Mouse (Mus musculus): Measurements from ENCODE around the gene Gp1bb. TPM values are rescaled to one million over a fixed set of nuclear protein-coding genes. Genes with fewer than 3 reads are reported as not detected.

Gene Gp1bb
- total RNA-seq, 2 experiments from 2014 or later, result 2.1 to 3.0 TPM

GRCm38 (mm10) chr16:18583169-18583568, 39.0 kb downstream of the Gp1bb start:
- DNase-seq (ENCODE audit: low spot score in 2 of 2), result no peak

DNA sequence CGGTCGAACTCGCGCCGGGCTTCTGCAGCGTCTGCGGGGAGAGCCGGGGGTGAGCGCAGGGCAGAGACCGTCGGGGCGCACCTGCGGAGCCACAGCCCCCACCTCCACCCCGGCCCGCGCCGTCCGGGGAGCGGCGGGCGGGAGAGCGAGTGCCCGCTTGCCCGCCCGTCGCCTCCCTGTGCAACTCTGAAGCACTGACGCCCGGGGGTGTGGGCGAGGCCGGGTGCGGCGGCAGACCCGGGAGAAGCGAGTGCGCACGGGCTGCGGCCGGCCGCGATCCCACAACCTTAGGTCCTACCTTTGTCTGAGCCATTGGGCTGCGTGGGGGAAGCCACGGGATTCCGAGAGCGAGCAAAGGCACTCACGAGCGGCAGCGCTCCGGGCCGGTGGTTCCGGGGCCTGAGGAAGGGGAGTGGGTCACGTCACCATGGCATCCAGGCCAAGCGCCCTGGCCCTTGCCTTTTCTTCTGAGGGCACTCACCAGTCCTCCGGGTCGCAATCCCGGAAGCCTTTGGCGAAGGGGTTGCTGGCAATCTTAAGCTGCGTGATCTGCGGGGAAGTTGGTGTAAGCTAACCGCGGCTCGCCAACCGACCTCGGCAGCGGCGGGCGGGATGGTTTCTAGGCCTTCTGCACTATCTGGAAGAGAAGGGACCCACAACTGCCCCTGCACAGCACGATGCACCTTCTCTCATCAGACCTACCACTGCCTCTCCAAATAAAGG, 39.6 kb downstream of the Gp1bb start:
- no peak for DNase-seq (ENCODE audit: low spot score in 2 of 2)

- no peak for DNase-seq (ENCODE audit: low spot score in 2 of 2)
These were observed 40.5 kb downstream of the Gp1bb start for GRCm38 (mm10) chr16:18581623-18582205.

DNA sequence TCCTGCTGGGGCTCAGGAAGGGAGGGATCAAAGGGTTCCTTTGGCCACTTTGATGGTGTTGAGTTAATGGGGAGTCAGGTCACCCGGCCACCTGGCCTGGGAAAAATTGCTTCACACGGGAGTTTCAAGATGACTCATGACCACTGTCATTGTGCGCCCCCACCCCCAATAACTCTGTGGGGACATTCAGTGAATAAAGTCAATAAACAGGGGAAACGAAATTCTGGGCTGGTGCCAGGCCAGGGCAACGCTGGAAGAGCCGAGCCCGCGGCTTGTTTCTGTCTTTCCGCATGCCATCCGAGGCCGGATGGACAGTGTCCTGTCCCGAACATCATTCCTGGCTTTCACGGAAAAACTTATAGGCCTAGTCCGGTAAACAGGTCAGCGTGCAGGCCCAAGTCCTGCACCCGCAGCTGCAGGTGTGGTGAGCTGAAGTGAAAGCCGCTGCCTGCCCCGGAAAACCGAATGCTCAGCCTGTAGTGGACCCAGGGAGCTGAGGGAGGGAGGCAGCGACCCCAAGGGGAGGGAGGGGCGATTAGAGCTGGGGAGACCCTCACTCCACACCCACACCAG, 41.1 kb downstream of the Gp1bb start:
- DNase-seq (ENCODE audit: low spot score in 2 of 2), result no peak

- DNase-seq (ENCODE audit: low spot score in 2 of 2), result no peak
These were observed 41.8 kb downstream of the Gp1bb start for GRCm38 (mm10) chr16:18580389-18580788.

DNA sequence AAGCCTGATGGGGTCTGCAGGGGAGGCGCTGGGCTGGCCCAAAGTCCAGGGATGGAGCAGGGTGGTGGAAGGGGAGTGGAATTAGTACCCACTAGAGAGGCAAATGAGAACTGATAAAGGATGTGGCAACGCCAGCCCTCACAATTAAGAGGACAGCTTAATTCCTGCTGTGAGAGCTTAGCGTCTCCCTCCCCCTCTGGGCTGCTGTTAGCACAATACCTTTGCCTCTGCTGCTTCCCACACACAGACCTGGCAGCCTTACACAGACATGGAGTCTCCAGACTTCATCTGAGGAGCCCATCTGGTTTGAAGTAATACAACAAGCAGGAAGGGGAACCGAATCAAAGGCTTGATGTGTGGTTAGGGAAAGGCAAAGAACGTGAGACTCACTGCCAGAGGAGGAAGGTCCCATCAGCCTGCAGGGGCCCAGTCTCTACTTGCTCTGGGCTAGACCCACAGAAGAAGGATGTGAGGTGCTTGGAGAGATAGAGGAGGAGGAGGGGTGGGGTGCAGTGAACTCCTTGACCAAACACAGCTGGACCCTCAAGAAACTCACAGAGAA, 44.5 kb downstream of the Gp1bb start:
- DNase-seq (ENCODE audit: low spot score in 2 of 2), result no peak

- DNase-seq (ENCODE audit: low spot score in 2 of 2), result no peak
These were observed 45.1 kb downstream of the Gp1bb start for GRCm38 (mm10) chr16:18577071-18577470.

GRCm38 (mm10) chr16:18574196-18574595, 48.0 kb downstream of the Gp1bb start:
- no peak for DNase-seq (ENCODE audit: low spot score in 2 of 2)

Other genes with a start within 250 kb of the Gp1bb start
- gene Txnrd2, start 196.0 kb downstream of the Gp1bb start, total RNA-seq (2021), result 10 to 100 TPM; 19.5 to 22.1 TPM
- gene Comt, start 195.6 kb downstream of the Gp1bb start, total RNA-seq (2021), result 10 to 100 TPM; 57.1 to 66.8 TPM
- 1 to 10 TPM; 6.1 to 7.5 TPM for gene Gnb1l, start 123.7 kb downstream of the Gp1bb start, total RNA-seq (2021)
- gene Rtl10, start 123.5 kb downstream of the Gp1bb start, total RNA-seq (2021), result 1 to 10 TPM; 8.6 TPM
- gene Tbx1, start 31.7 kb downstream of the Gp1bb start, total RNA-seq (2021), result 1 to 10 TPM; 1.2 to 1.5 TPM
- gene Gm49601, start 4.0 kb upstream of the Gp1bb start, total RNA-seq (2021), result 100 to 1,000 TPM; 138 to 159 TPM
- 100 to 1,000 TPM; 605 to 622 TPM for gene Sept5, start 7.6 kb upstream of the Gp1bb start, total RNA-seq (2021)
- gene Cldn5, start 154.4 kb upstream of the Gp1bb start, total RNA-seq (2021), result 10 to 100 TPM; 68.5 to 73.4 TPM
- 100 to 1,000 TPM; 102 to 103 TPM for gene Ufd1, start 189.4 kb upstream of the Gp1bb start, total RNA-seq (2021)
- gene Cdc45, start 189.6 kb upstream of the Gp1bb start, total RNA-seq (2021), result 1 to 10 TPM; 2.6 to 4.2 TPM
- gene 2510002D24Rik, start 214.2 kb upstream of the Gp1bb start, total RNA-seq (2021), result 10 to 100 TPM; 22.2 to 27.7 TPM
- 10 to 100 TPM in 1 of 2 experiments, 1 to 10 TPM in 1; 2.3 to 10.3 TPM for gene Gm28539, start 214.2 kb upstream of the Gp1bb start, total RNA-seq (2021)